Mouse (Mus musculus) ES-Bruce4 (cell line): Measurements from ENCODE around the gene Washc4. TPM values are rescaled to one million over a fixed set of nuclear protein-coding genes. Genes with fewer than 3 reads are reported as not detected.

Experiments
- H3K27ac ChIP-seq: 2 replicates; pipeline ENCODE4 v1.5.1; 2012; ENCODE audit warnings: low read length, inconsistent platforms; ENCODE audit not compliant: insufficient read depth
- H3K27me3 ChIP-seq: 2 replicates; pipeline ENCODE4 v1.6.1; 2012; ENCODE audit warnings: mild to moderate bottlenecking, low read length, inconsistent platforms; ENCODE audit not compliant: control insufficient read depth, poor library complexity, insufficient read depth, severe bottlenecking
- H3K36me3 ChIP-seq: 2 replicates; pipeline ENCODE4 v1.6.1; 2012; ENCODE audit warnings: inconsistent platforms, mild to moderate bottlenecking, low read length, moderate library complexity; ENCODE audit not compliant: control insufficient read depth, poor library complexity, insufficient read depth, severe bottlenecking
- H3K4me1 ChIP-seq: one replicate; pipeline ENCODE4 v1.8.1; 2011; ENCODE audit warnings: low read length; ENCODE audit not compliant: control insufficient read depth, insufficient read depth
- H3K4me3 ChIP-seq: 2 replicates; pipeline ENCODE4 v1.5.1; 2011; ENCODE audit warnings: low read depth, mild to moderate bottlenecking, low read length
- H3K9ac ChIP-seq: 2 replicates; pipeline ENCODE4 v1.6.1; 2012; ENCODE audit warnings: low read depth, mild to moderate bottlenecking, inconsistent platforms; ENCODE audit not compliant: poor library complexity, severe bottlenecking
- H3K9me3 ChIP-seq: replicated peaks from 2 replicates; pipeline ENCODE4 v1.6.1; 2012; ENCODE audit warnings: mild to moderate bottlenecking, low read length, inconsistent platforms; ENCODE audit not compliant: control insufficient read depth, poor library complexity, insufficient read depth, severe bottlenecking
- CTCF ChIP-seq: IDR thresholded peaks from one replicate; pipeline ENCODE4 v1.8.1; 2011; ENCODE audit warnings: low read depth, low read length
- EP300 ChIP-seq: IDR thresholded peaks from 2 replicates; pipeline ENCODE4 v1.6.1; 2011; ENCODE audit warnings: low read depth, low read length; ENCODE audit not compliant: insufficient read depth
- POLR2A ChIP-seq: IDR thresholded peaks from one replicate; pipeline ENCODE4 v1.8.1; 2011; ENCODE audit warnings: low read length; ENCODE audit not compliant: insufficient read depth
- polyA plus RNA-seq: library from polyadenylated mRNA; stranded (reverse); fragments of >200 nt; gene quantifications from 2 replicates; pipeline ENCODE4 v1.2.4, GENCODE M21; 2011; ENCODE audit warnings: low read depth; ENCODE audit not compliant: missing spikeins, insufficient read depth, insufficient read length

Gene Washc4
- polyA plus RNA-seq, 1 experiment: 92.1 TPM

GRCm38 (mm10) chr10:83629878-83630277, 86.3 kb downstream of the Washc4 start:
- no peaks in the 10 kb centered on the region for H3K36me3 ChIP-seq
- no peak for TF ChIP-seq EP300
- no peak for TF ChIP-seq POLR2A
- TF ChIP-seq CTCF: no peak
- H3K27ac ChIP-seq: no peak overlapping the region

GRCm38 (mm10) chr10:83630899-83631298, 87.3 kb downstream of the Washc4 start:
- no peak overlapping the region for H3K27ac ChIP-seq
- H3K9ac ChIP-seq: no peak overlapping the region
- no peak overlapping the region for H3K4me3 ChIP-seq
- H3K9me3 ChIP-seq: no peaks in the 10 kb centered on the region
- H3K36me3 ChIP-seq: no peaks in the 10 kb centered on the region
- no peak for TF ChIP-seq POLR2A
- TF ChIP-seq EP300: no peak
- TF ChIP-seq CTCF: no peak
- H3K27me3 ChIP-seq: no peaks in the 10 kb centered on the region
- no peaks in the 10 kb centered on the region for H3K4me1 ChIP-seq

More at GRCm38 (mm10) chr10:83629878-83630277, 86.3 kb downstream of the Washc4 start:
- Histone ChIP-seq H3K9me3 (no peaks in the 10 kb centered on the region), H3K27me3 (no peaks in the 10 kb centered on the region), H3K9ac (no peak overlapping the region), H3K4me1 (no peaks in the 10 kb centered on the region), H3K4me3 (no peak overlapping the region)

GRCm38 (mm10) chr10:83631775-83632174, 88.2 kb downstream of the Washc4 start:
- Histone ChIP-seq H3K9ac (no peak overlapping the region), H3K27me3 (no peaks in the 10 kb centered on the region), H3K4me1 (no peaks in the 10 kb centered on the region), H3K4me3 (no peak overlapping the region), H3K27ac (no peak overlapping the region), H3K36me3 (no peaks in the 10 kb centered on the region), H3K9me3 (no peaks in the 10 kb centered on the region)
- TF ChIP-seq EP300: no peak

GRCm38 (mm10) chr10:83632806-83633374, 89.3 kb downstream of the Washc4 start:
- Histone ChIP-seq H3K36me3 (no peaks in the 10 kb centered on the region), H3K4me1 (no peaks in the 10 kb centered on the region), H3K27me3 (no peaks in the 10 kb centered on the region), H3K4me3 (no peak overlapping the region), H3K27ac (no peak overlapping the region), H3K9me3 (no peaks in the 10 kb centered on the region), H3K9ac (no peak overlapping the region)
- TF ChIP-seq CTCF: no peak
- TF ChIP-seq POLR2A: no peak
- no peak for TF ChIP-seq EP300

- Histone ChIP-seq H3K27me3 (no peaks in the 10 kb centered on the region), H3K27ac (no peak overlapping the region), H3K36me3 (no peaks in the 10 kb centered on the region), H3K9me3 (no peaks in the 10 kb centered on the region), H3K9ac (no peak overlapping the region), H3K4me1 (no peaks in the 10 kb centered on the region), H3K4me3 (no peak overlapping the region)
- TF ChIP-seq POLR2A (no peak), CTCF (no peak), EP300 (no peak)
Measured at GRCm38 (mm10) chr10:83634461-83634860, 90.9 kb downstream of the Washc4 start.

- Histone ChIP-seq H3K27me3 (no peaks in the 10 kb centered on the region), H3K9ac (no peak overlapping the region), H3K4me1 (no peaks in the 10 kb centered on the region), H3K4me3 (no peak overlapping the region), H3K27ac (no peak overlapping the region), H3K9me3 (no peaks in the 10 kb centered on the region), H3K36me3 (no peaks in the 10 kb centered on the region)
- TF ChIP-seq POLR2A (no peak), EP300 (no peak), CTCF (no peak)
Measured at GRCm38 (mm10) chr10:83636191-83636590, 92.6 kb downstream of the Washc4 start.
